ENCODE assay signal across 40 mouse cellular contexts in genomic region chr11:99319127-99319526, GRCm38 (mm10). TPM values are rescaled to one million over a fixed set of nuclear protein-coding genes. Genes with fewer than 3 reads are reported as not detected.
DNase-seq lines count a peak whose midpoint lies in the region; ATAC-seq and TF ChIP-seq lines count a peak whose summit lies in the region.
"Had no signal": no experiment of that assay in that cellular context is flagged by ENCODE, and none has a peak within 500 bp of the region (broad histone marks: within the 10 kb centered on the region; RNA-seq: fewer than 3 reads in every experiment).

No protein-coding gene starts in this region.

- H3K9ac ChIP-seq in heart, embryonic 11.5 days (ENCODE audit: low read depth, low read length): no peak overlapping the region
- H3K9ac ChIP-seq in intestine, embryonic 16.5 days (ENCODE audit: low read depth, low read length): no peak overlapping the region
- no peak overlapping the region for H3K9ac ChIP-seq in intestine, embryonic 15.5 days
- 0 out of 2 replicates have a peak overlapping the region, but pooled peaks have one; percentile 26 for H3K9ac ChIP-seq in heart, embryonic 16.5 days (ENCODE audit: low read length)
- no peak overlapping the region for H3K9ac ChIP-seq in intestine, postnatal 0 days (ENCODE audit: low read depth, low read length)
- H3K9ac ChIP-seq in forebrain, embryonic 11.5 days (ENCODE audit: low read length): no peak overlapping the region
- H3K9ac ChIP-seq: embryonic facial prominence, embryonic 12.5 days; forebrain, embryonic 15.5 days; hindbrain, embryonic 12.5 days; limb, embryonic 13.5 days; liver, embryonic 14.5 days; midbrain, embryonic 13.5 days; neural tube, embryonic 13.5 days had no signal

- no peak overlapping the region for H3K4me3 ChIP-seq in heart, embryonic 11.5 days (ENCODE audit: low read depth, low read length)
- no peak overlapping the region for H3K4me3 ChIP-seq in intestine, embryonic 16.5 days (ENCODE audit: low read length)
- no peak overlapping the region for H3K4me3 ChIP-seq in intestine, embryonic 15.5 days (replicated peaks)
- H3K4me3 ChIP-seq in heart, embryonic 16.5 days (ENCODE audit: low read length): no peak overlapping the region
- 0 out of 2 replicates have a peak overlapping the region, but pooled peaks have one; percentile 3 for H3K4me3 ChIP-seq in intestine, postnatal 0 days (ENCODE audit: low read depth, low read length)
- H3K4me3 ChIP-seq in forebrain, embryonic 11.5 days (ENCODE audit: low read depth, low read length): no peak overlapping the region
- H3K4me3 ChIP-seq: embryonic facial prominence, embryonic 12.5 days; forebrain, embryonic 15.5 days; hindbrain, embryonic 12.5 days; layer of hippocampus, adult 2 months; left cerebral cortex, adult 2 months; limb, embryonic 13.5 days; midbrain, embryonic 13.5 days; neural tube, embryonic 13.5 days had no signal

- ATAC-seq in heart, embryonic 11.5 days (replicated peaks; ENCODE audit: insufficient number of reproducible peaks, low FRiP score, low TSS enrichment): no peak
- no peak for ATAC-seq in intestine, embryonic 16.5 days
- no peak for ATAC-seq in intestine, embryonic 15.5 days
- peak; percentile 65; the same call in 1 of the 2 replicates for ATAC-seq in heart, embryonic 16.5 days (replicated peaks; ENCODE audit: extremely low read depth, insufficient read depth, low FRiP score)
- no peak for ATAC-seq in intestine, postnatal 0 days
- ATAC-seq in forebrain, embryonic 11.5 days (replicated peaks; ENCODE audit: low FRiP score): no peak
- ATAC-seq: forebrain, embryonic 15.5 days; hindbrain, postnatal 0 days; midbrain, embryonic 13.5 days; Patski had no signal

- no peaks in the 10 kb centered on the region for H3K9me3 ChIP-seq in heart, embryonic 11.5 days (replicated peaks; ENCODE audit: control insufficient read depth, low read length)
- no peaks in the 10 kb centered on the region for H3K9me3 ChIP-seq in intestine, embryonic 16.5 days (ENCODE audit: control insufficient read depth, low read length)
- H3K9me3 ChIP-seq in intestine, embryonic 15.5 days: no peaks in the 10 kb centered on the region
- no peaks in the 10 kb centered on the region for H3K9me3 ChIP-seq in heart, embryonic 16.5 days (replicated peaks; ENCODE audit: control insufficient read depth, low read length)
- no peaks in the 10 kb centered on the region for H3K9me3 ChIP-seq in intestine, postnatal 0 days (ENCODE audit: control insufficient read depth)
- H3K9me3 ChIP-seq in forebrain, embryonic 11.5 days (ENCODE audit: control insufficient read depth, low read length): no peaks in the 10 kb centered on the region
- H3K9me3 ChIP-seq: embryonic facial prominence, embryonic 12.5 days; forebrain, embryonic 15.5 days; G1E; hindbrain, embryonic 12.5 days; limb, embryonic 13.5 days; midbrain, embryonic 13.5 days; neural tube, embryonic 13.5 days had no signal

- no peak for TF ChIP-seq CTCF in intestine, postnatal 0 days (IDR thresholded peaks at IDR 0.05; ENCODE audit: low read depth)

- intact Hi-C loops in heart, postnatal 36 days (cut with DNase I): no loop called here

- no peaks in the 10 kb centered on the region for H3K4me1 ChIP-seq in heart, embryonic 11.5 days (ENCODE audit: control insufficient read depth, insufficient read depth, low read length)
- H3K4me1 ChIP-seq in intestine, embryonic 16.5 days (ENCODE audit: control insufficient read depth, insufficient read depth, low read length): no peaks in the 10 kb centered on the region
- H3K4me1 ChIP-seq in intestine, embryonic 15.5 days (replicated peaks): no peaks in the 10 kb centered on the region; the same call in 1 of the 2 replicates
- H3K4me1 ChIP-seq in heart, embryonic 16.5 days (ENCODE audit: control insufficient read depth, insufficient read depth, low read length): 0 out of 2 replicates have a peak, but pooled peaks cover 2% of the 10 kb centered on the region
- no peaks in the 10 kb centered on the region for H3K4me1 ChIP-seq in intestine, postnatal 0 days (replicated peaks; ENCODE audit: control insufficient read depth, insufficient read depth, low read length)
- H3K4me1 ChIP-seq in forebrain, embryonic 11.5 days (replicated peaks; ENCODE audit: control insufficient read depth, insufficient read depth, low read length): no peaks in the 10 kb centered on the region
- H3K4me1 ChIP-seq: embryonic facial prominence, embryonic 12.5 days; forebrain, embryonic 15.5 days; limb, embryonic 13.5 days; midbrain, embryonic 13.5 days; neural tube, embryonic 13.5 days had no signal

- no peak for DNase-seq in heart, postnatal 36 days
- no peak for DNase-seq in forebrain, embryonic 11.5 days (ENCODE audit: low spot score)
- no peak for DNase-seq in kidney, adult 11 months
- DNase-seq: adrenal gland, postnatal 10 days; cerebellum, adult 8-10 months; cerebellum, postnatal 36 days; embryo, embryonic 11 days; gastrocnemius, postnatal 25 days; kidney, adult 2 months; kidney, postnatal 36 days; right cerebral cortex, postnatal 4 days; thymus, postnatal 14 days had no signal

- H3K27me3 ChIP-seq in heart, embryonic 11.5 days (ENCODE audit: control insufficient read depth, insufficient read depth, low read length): no peaks in the 10 kb centered on the region
- no peaks in the 10 kb centered on the region for H3K27me3 ChIP-seq in intestine, embryonic 16.5 days (replicated peaks; ENCODE audit: control insufficient read depth, insufficient read depth, low read length)
- H3K27me3 ChIP-seq in intestine, embryonic 15.5 days (replicated peaks): no peaks in the 10 kb centered on the region
- no peaks in the 10 kb centered on the region; the same call in 1 of the 2 replicates for H3K27me3 ChIP-seq in heart, embryonic 16.5 days (ENCODE audit: control insufficient read depth, insufficient read depth, low read length)
- H3K27me3 ChIP-seq in intestine, postnatal 0 days (replicated peaks; ENCODE audit: control insufficient read depth, insufficient read depth, low read length): no peaks in the 10 kb centered on the region
- H3K27me3 ChIP-seq in forebrain, embryonic 11.5 days (ENCODE audit: control insufficient read depth, insufficient read depth, low read length): no peaks in the 10 kb centered on the region
- H3K27me3 ChIP-seq: embryonic facial prominence, embryonic 12.5 days; forebrain, embryonic 15.5 days; hindbrain, embryonic 12.5 days; limb, embryonic 13.5 days; midbrain, embryonic 13.5 days; neural tube, embryonic 13.5 days had no signal

- H3K4me2 ChIP-seq in heart, embryonic 11.5 days: 0 out of 2 replicates have a peak overlapping the region, but pooled peaks have one; percentile 15
- peak overlapping the region; percentile 26; the same call in 1 of the 2 replicates for H3K4me2 ChIP-seq in intestine, embryonic 16.5 days (ENCODE audit: low read depth, low read length)
- H3K4me2 ChIP-seq in intestine, embryonic 15.5 days (replicated peaks): no peak overlapping the region
- H3K4me2 ChIP-seq in heart, embryonic 16.5 days (ENCODE audit: low read depth, low read length): peak overlapping the region; percentile 46
- H3K4me2 ChIP-seq in intestine, postnatal 0 days (replicated peaks; ENCODE audit: low read depth): peak overlapping the region; percentile 41
- H3K4me2 ChIP-seq in forebrain, embryonic 11.5 days (ENCODE audit: low read depth, low read length, severe bottlenecking): no peak overlapping the region
- H3K4me2 ChIP-seq: embryonic facial prominence, embryonic 12.5 days; forebrain, embryonic 15.5 days; hindbrain, embryonic 12.5 days; limb, embryonic 13.5 days; midbrain, embryonic 13.5 days; neural tube, embryonic 13.5 days had no signal

- H3K36me3 ChIP-seq in heart, embryonic 11.5 days (ENCODE audit: control insufficient read depth, insufficient read depth, low read length): no peaks in the 10 kb centered on the region
- no peaks in the 10 kb centered on the region for H3K36me3 ChIP-seq in intestine, embryonic 16.5 days (ENCODE audit: control insufficient read depth, insufficient read depth, low read length)
- H3K36me3 ChIP-seq in intestine, embryonic 15.5 days: no peaks in the 10 kb centered on the region
- no peaks in the 10 kb centered on the region for H3K36me3 ChIP-seq in heart, embryonic 16.5 days (ENCODE audit: control insufficient read depth, insufficient read depth)
- H3K36me3 ChIP-seq in intestine, postnatal 0 days (ENCODE audit: control insufficient read depth, insufficient read depth): no peaks in the 10 kb centered on the region
- no peaks in the 10 kb centered on the region for H3K36me3 ChIP-seq in forebrain, embryonic 11.5 days (ENCODE audit: control insufficient read depth, insufficient read depth, low read length)
- H3K36me3 ChIP-seq: embryonic facial prominence, embryonic 12.5 days; forebrain, embryonic 15.5 days; G1E; hindbrain, embryonic 12.5 days; limb, embryonic 13.5 days; midbrain, embryonic 13.5 days; neural tube, embryonic 13.5 days had no signal

- WGBS in heart, embryonic 11.5 days (ENCODE audit: insufficient replicate concordance): 60% methylated on average over 9 of the region's 9 CpGs
- 34% methylated on average over 9 of the region's 9 CpGs for WGBS in intestine, embryonic 16.5 days
- 35% methylated on average over 9 of the region's 9 CpGs for WGBS in intestine, embryonic 15.5 days
- 33% methylated on average over 9 of the region's 9 CpGs for WGBS in heart, embryonic 16.5 days
- 33% methylated on average over 9 of the region's 9 CpGs for WGBS in intestine, postnatal 0 days
- 84% methylated on average over 9 of the region's 9 CpGs for WGBS in forebrain, embryonic 11.5 days

- no peak overlapping the region for H3K27ac ChIP-seq in heart, embryonic 11.5 days (ENCODE audit: low read depth, low read length)
- no peak overlapping the region for H3K27ac ChIP-seq in intestine, embryonic 16.5 days (ENCODE audit: low read length)
- H3K27ac ChIP-seq in intestine, embryonic 15.5 days: no peak overlapping the region
- H3K27ac ChIP-seq in heart, embryonic 16.5 days (ENCODE audit: low read length): no peak overlapping the region
- no peak overlapping the region for H3K27ac ChIP-seq in intestine, postnatal 0 days (ENCODE audit: low read depth, low read length)
- no peak overlapping the region for H3K27ac ChIP-seq in forebrain, embryonic 11.5 days (ENCODE audit: low read depth, low read length)
- H3K27ac ChIP-seq: embryonic facial prominence, embryonic 12.5 days; forebrain, embryonic 15.5 days; hindbrain, embryonic 12.5 days; hindbrain, postnatal 0 days; layer of hippocampus, adult 2 months; left cerebral cortex, adult 2 months; limb, embryonic 13.5 days; liver, embryonic 14.5 days; macrophage; midbrain, embryonic 13.5 days; neural tube, embryonic 13.5 days had no signal

RNA-seq across cellular contexts. Expression of gene Krt25, which starts 3.6 kb away (rescaled TPM):
- polyA plus RNA-seq in heart, embryonic 11.5 days (2014; fragmentation: Nextera tagmentation; extraction: Ambion mirVana): not detected in 2 replicates
- not detected for total RNA-seq in heart, postnatal 36 days (2021)
- 0.06 and 0.17 TPM in 2 replicates for polyA plus RNA-seq in intestine, embryonic 16.5 days (2015; fragmentation: Nextera tagmentation; extraction: Ambion mirVana)
- not detected in 2 replicates for polyA plus RNA-seq in intestine, embryonic 15.5 days (2015; fragmentation: Nextera tagmentation; extraction: Ambion mirVana)
- polyA plus RNA-seq in heart, embryonic 16.5 days (2015; fragmentation: Nextera tagmentation; extraction: Ambion mirVana): 0.07 and 0.10 TPM in 2 replicates
- polyA plus RNA-seq in intestine, postnatal 0 days (2015; fragmentation: Nextera tagmentation; extraction: Ambion mirVana): 0.26 and 0.52 TPM in 2 replicates
- not detected in 2 replicates for polyA plus RNA-seq in forebrain, embryonic 11.5 days (2014; fragmentation: Nextera tagmentation; extraction: Ambion mirVana)
- total RNA-seq: G1E; gastrocnemius, postnatal 25 days; heart, adult 18-20 months; layer of hippocampus, adult 2 months; layer of hippocampus, postnatal 14 days; left cerebral cortex, adult 2 months; left cerebral cortex, postnatal 36 days; megakaryocyte-erythroid progenitor cell, adult 5-6 weeks had no signal
- polyA plus RNA-seq: embryonic facial prominence, embryonic 12.5 days; G1E; hindbrain, embryonic 12.5 days; kidney, embryonic 16.5 days; limb, embryonic 13.5 days; liver, embryonic 14.5 days; lung, embryonic 16.5 days; macrophage; midbrain, embryonic 13.5 days; Patski; spleen, adult 2 months; urinary bladder, adult 2 months had no signal

RNA-seq across cellular contexts. Expression of gene Krt26, which starts 18.6 kb away (rescaled TPM):
- not detected in 2 replicates for polyA plus RNA-seq in heart, embryonic 11.5 days (2014; fragmentation: Nextera tagmentation; extraction: Ambion mirVana)
- total RNA-seq in heart, postnatal 36 days (2021): not detected
- not detected in 2 replicates for polyA plus RNA-seq in intestine, embryonic 16.5 days (2015; fragmentation: Nextera tagmentation; extraction: Ambion mirVana)
- 0.11 TPM in 1 of 2 replicates, not detected in the other for polyA plus RNA-seq in intestine, embryonic 15.5 days (2015; fragmentation: Nextera tagmentation; extraction: Ambion mirVana)
- polyA plus RNA-seq in heart, embryonic 16.5 days (2015; fragmentation: Nextera tagmentation; extraction: Ambion mirVana): not detected in 2 replicates
- not detected in 2 replicates for polyA plus RNA-seq in intestine, postnatal 0 days (2015; fragmentation: Nextera tagmentation; extraction: Ambion mirVana)
- not detected in 2 replicates for polyA plus RNA-seq in forebrain, embryonic 11.5 days (2014; fragmentation: Nextera tagmentation; extraction: Ambion mirVana)
- total RNA-seq: adrenal gland, postnatal 10 days; gastrocnemius, adult 18-20 months; gastrocnemius, postnatal 25 days; heart, adult 18-20 months; layer of hippocampus, adult 2 months; left cerebral cortex, adult 2 months; left cerebral cortex, postnatal 36 days; megakaryocyte-erythroid progenitor cell, adult 5-6 weeks had no signal
- polyA plus RNA-seq: embryonic facial prominence, embryonic 12.5 days; forebrain, embryonic 15.5 days; frontal cortex, adult 2 months; G1E; kidney, adult 2 months; kidney, embryonic 16.5 days; limb, embryonic 13.5 days; liver, embryonic 14.5 days; lung, embryonic 16.5 days; macrophage; Patski; spleen, adult 2 months; urinary bladder, adult 2 months had no signal

RNA-seq across cellular contexts. Expression of gene Krt27, which starts 31.8 kb away (rescaled TPM):
- not detected in 2 replicates for polyA plus RNA-seq in heart, embryonic 11.5 days (2014; fragmentation: Nextera tagmentation; extraction: Ambion mirVana)
- total RNA-seq in heart, postnatal 36 days (2021): not detected
- polyA plus RNA-seq in intestine, embryonic 16.5 days (2015; fragmentation: Nextera tagmentation; extraction: Ambion mirVana): not detected in 2 replicates
- polyA plus RNA-seq in intestine, embryonic 15.5 days (2015; fragmentation: Nextera tagmentation; extraction: Ambion mirVana): not detected in 2 replicates
- polyA plus RNA-seq in heart, embryonic 16.5 days (2015; fragmentation: Nextera tagmentation; extraction: Ambion mirVana): not detected in 2 replicates
- not detected in 2 replicates for polyA plus RNA-seq in intestine, postnatal 0 days (2015; fragmentation: Nextera tagmentation; extraction: Ambion mirVana)
- polyA plus RNA-seq in forebrain, embryonic 11.5 days (2014; fragmentation: Nextera tagmentation; extraction: Ambion mirVana): not detected in 2 replicates
- total RNA-seq: adrenal gland, postnatal 10 days; G1E; gastrocnemius, adult 18-20 months; gastrocnemius, postnatal 25 days; heart, adult 18-20 months; layer of hippocampus, adult 2 months; layer of hippocampus, postnatal 14 days; left cerebral cortex, adult 2 months; left cerebral cortex, postnatal 36 days; megakaryocyte-erythroid progenitor cell, adult 5-6 weeks had no signal
- polyA plus RNA-seq: embryonic facial prominence, embryonic 12.5 days; forebrain, embryonic 15.5 days; frontal cortex, adult 2 months; G1E; hindbrain, embryonic 12.5 days; kidney, adult 2 months; kidney, embryonic 16.5 days; limb, embryonic 13.5 days; liver, embryonic 14.5 days; lung, embryonic 16.5 days; macrophage; midbrain, embryonic 13.5 days; Patski; spleen, adult 2 months; urinary bladder, adult 2 months had no signal

RNA-seq across cellular contexts. Expression of gene Krt24, which starts 34.1 kb away (rescaled TPM):
- not detected in 2 replicates for polyA plus RNA-seq in heart, embryonic 11.5 days (2014; fragmentation: Nextera tagmentation; extraction: Ambion mirVana)
- total RNA-seq in heart, postnatal 36 days (2021): not detected
- polyA plus RNA-seq in intestine, embryonic 16.5 days (2015; fragmentation: Nextera tagmentation; extraction: Ambion mirVana): not detected in 2 replicates
- polyA plus RNA-seq in intestine, embryonic 15.5 days (2015; fragmentation: Nextera tagmentation; extraction: Ambion mirVana): 0.11 and 0.15 TPM in 2 replicates
- not detected in 2 replicates for polyA plus RNA-seq in heart, embryonic 16.5 days (2015; fragmentation: Nextera tagmentation; extraction: Ambion mirVana)
- 0.08 TPM in 1 of 2 replicates, not detected in the other for polyA plus RNA-seq in intestine, postnatal 0 days (2015; fragmentation: Nextera tagmentation; extraction: Ambion mirVana)
- polyA plus RNA-seq in forebrain, embryonic 11.5 days (2014; fragmentation: Nextera tagmentation; extraction: Ambion mirVana): not detected in 2 replicates
- total RNA-seq: adrenal gland, postnatal 10 days; G1E; gastrocnemius, adult 18-20 months; gastrocnemius, postnatal 25 days; heart, adult 18-20 months; hindbrain, postnatal 0 days; layer of hippocampus, adult 2 months; layer of hippocampus, postnatal 14 days; left cerebral cortex, adult 2 months; left cerebral cortex, postnatal 36 days; megakaryocyte-erythroid progenitor cell, adult 5-6 weeks had no signal
- polyA plus RNA-seq: forebrain, embryonic 15.5 days; frontal cortex, adult 2 months; G1E; hindbrain, embryonic 12.5 days; kidney, adult 2 months; kidney, embryonic 16.5 days; liver, embryonic 14.5 days; lung, embryonic 16.5 days; macrophage; midbrain, embryonic 13.5 days; Patski; spleen, adult 2 months; urinary bladder, adult 2 months had no signal

RNA-seq across cellular contexts. Expression of gene Krt28, which starts 55.6 kb away (rescaled TPM):
- polyA plus RNA-seq in heart, embryonic 11.5 days (2014; fragmentation: Nextera tagmentation; extraction: Ambion mirVana): 0.16 TPM in 1 of 2 replicates, not detected in the other
- total RNA-seq in heart, postnatal 36 days (2021): not detected
- 0.07 TPM in 1 of 2 replicates, not detected in the other for polyA plus RNA-seq in intestine, embryonic 16.5 days (2015; fragmentation: Nextera tagmentation; extraction: Ambion mirVana)
- 0.09 TPM in 1 of 2 replicates, not detected in the other for polyA plus RNA-seq in intestine, embryonic 15.5 days (2015; fragmentation: Nextera tagmentation; extraction: Ambion mirVana)
- polyA plus RNA-seq in heart, embryonic 16.5 days (2015; fragmentation: Nextera tagmentation; extraction: Ambion mirVana): 0.09 TPM in 1 of 2 replicates, not detected in the other
- not detected in 2 replicates for polyA plus RNA-seq in intestine, postnatal 0 days (2015; fragmentation: Nextera tagmentation; extraction: Ambion mirVana)
- 0.32 and 0.45 TPM in 2 replicates for polyA plus RNA-seq in forebrain, embryonic 11.5 days (2014; fragmentation: Nextera tagmentation; extraction: Ambion mirVana)
- total RNA-seq: gastrocnemius, adult 18-20 months; gastrocnemius, postnatal 25 days; heart, adult 18-20 months; left cerebral cortex, adult 2 months; left cerebral cortex, postnatal 36 days; megakaryocyte-erythroid progenitor cell, adult 5-6 weeks had no signal
- polyA plus RNA-seq: frontal cortex, adult 2 months; G1E; kidney, adult 2 months; liver, embryonic 14.5 days; macrophage; Patski; spleen, adult 2 months; urinary bladder, adult 2 months had no signal

Comparison
In these comparisons a context has a peak if more than half of its experiments do, and no peak if none do; other contexts are left out.
1. H3K4me2 ChIP-seq: peak in heart, embryonic 11.5 days (single experiment), intestine, embryonic 16.5 days (single experiment), heart, embryonic 16.5 days (single experiment) and intestine, postnatal 0 days (single experiment); none in intestine, embryonic 15.5 days (single experiment) and forebrain, embryonic 11.5 days (single experiment).